Mouse (Mus musculus) kidney, postnatal 0 days (tissue): Measurements from ENCODE around the gene Pcdh19. TPM values are rescaled to one million over a fixed set of nuclear protein-coding genes. Genes with fewer than 3 reads are reported as not detected.

Source experiments
- ATAC-seq: fragments of 200-750 bp; cut with Nextera tagmentation; replicated peaks from 2 replicates; pipeline ENCODE4 v1.8.0; 2017; ENCODE audit warnings: low read depth, moderate number of reproducible peaks, moderate TSS enrichment, moderate library complexity; ENCODE audit not compliant: low FRiP score
- DNase-seq: peaks from one replicate; pipeline ENCODE4 v3.0.0-alpha.2; 2016; ENCODE audit warnings: low spot score
- H3K27ac ChIP-seq: fragments of 300-500 bp; sonication (generic); 2 replicates; pipeline ENCODE4 v1.5.1; 2014; ENCODE audit warnings: mild to moderate bottlenecking
- H3K27me3 ChIP-seq: fragments of 300-500 bp; sonication (generic); 2 replicates; pipeline ENCODE4 v1.6.1; 2014; ENCODE audit warnings: low read length, mixed read lengths; ENCODE audit not compliant: insufficient read depth
- H3K36me3 ChIP-seq: fragments of 300-500 bp; sonication (generic); 2 replicates; pipeline ENCODE4 v1.6.1; 2014; ENCODE audit warnings: low read length, mixed read lengths; ENCODE audit not compliant: insufficient read depth
- H3K4me1 ChIP-seq: fragments of 300-500 bp; sonication (generic); replicated peaks from 2 replicates; pipeline ENCODE4 v1.6.1; 2014; ENCODE audit warnings: antibody characterized with exemption, low read length, mixed read lengths; ENCODE audit not compliant: insufficient read depth
- H3K4me2 ChIP-seq: fragments of 300-500 bp; sonication (generic); 2 replicates; pipeline ENCODE4 v1.6.1; 2014; ENCODE audit warnings: mild to moderate bottlenecking, low read length, moderate library complexity, mixed read lengths
- H3K4me3 ChIP-seq: fragments of 300-500 bp; sonication (generic); replicated peaks from 2 replicates; pipeline ENCODE4 v1.5.1; 2014; ENCODE audit warnings: low read depth, low read length
- H3K9ac ChIP-seq: fragments of 300-500 bp; sonication (generic); 2 replicates; pipeline ENCODE4 v1.6.1; 2014; ENCODE audit warnings: low read depth, low read length
- H3K9me3 ChIP-seq: fragments of 300-500 bp; sonication (generic); replicated peaks from 2 replicates; pipeline ENCODE4 v1.6.1; 2016; ENCODE audit warnings: low read length, inconsistent platforms, mixed read lengths
- CTCF ChIP-seq: IDR thresholded peaks from 2 replicates; pipeline ENCODE4 v1.5.1; 2016; ENCODE audit warnings: antibody characterized with exemption, low read depth, mild to moderate bottlenecking, moderate library complexity
- WGBS: fragments of 180-500 bp; shearing (Covaris S2); extraction: QIAGEN DNeasy Blood & Tissue Kit; methylation state at CpG from one replicate; pipeline ENCODE4 v1.1.7; 2014; 5-methylcytosine and 5-hydroxymethylcytosine counted together
- polyA plus RNA-seq: library from polyadenylated mRNA; unstranded; fragments of >200 nt; fragmentation: Nextera tagmentation; extraction: Ambion mirVana; gene quantifications from 2 replicates; pipeline ENCODE4 v1.2.1, GENCODE M21; 2015

Pcdh19 gene
- polyA plus RNA-seq, 1 experiment from 2014 or later: 2.0 TPM

DNA sequence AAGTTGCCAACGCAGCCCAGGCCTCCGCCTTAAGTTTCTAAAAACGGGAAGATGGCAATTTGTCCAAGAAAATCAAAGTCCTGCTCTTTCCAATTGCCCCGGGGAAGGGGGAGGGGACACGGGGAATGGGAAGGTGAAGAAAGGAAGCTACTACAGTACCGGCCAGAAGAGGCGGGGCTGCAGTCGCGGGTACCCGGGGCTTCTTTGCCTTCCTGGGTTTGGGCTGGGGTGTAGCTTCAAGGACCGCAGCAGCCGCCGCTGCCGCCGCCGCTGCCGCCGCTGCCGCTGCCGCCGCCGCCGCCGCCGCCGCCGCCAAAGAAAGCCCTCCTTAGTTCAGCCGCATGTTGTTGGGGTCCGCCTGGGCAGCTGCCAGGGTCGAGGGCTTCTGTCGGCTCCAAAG lies 631 bp downstream of the Pcdh19 start:
- ATAC-seq: no peak
- Histone ChIP-seq H3K27ac (no peak overlapping the region), H3K4me2 (peak overlapping the region; percentile 79), H3K9ac (peak overlapping the region; percentile 37; the same call in 1 of the 2 replicates), H3K36me3 (no peaks in the 10 kb centered on the region), H3K4me3 (peak overlapping the region; percentile 51), H3K4me1 (no peaks in the 10 kb centered on the region), H3K27me3 (no peaks in the 10 kb centered on the region), H3K9me3 (no peaks in the 10 kb centered on the region)
- 37% methylated on average over 28 of the region's 31 CpGs for WGBS
- no peak for TF ChIP-seq CTCF
- no peak for DNase-seq

GRCm38 (mm10) chrX:133687666-133688151 lies 1.1 kb downstream of the Pcdh19 start:
- H3K9ac ChIP-seq: peak overlapping the region; percentile 27; the same call in 1 of the 2 replicates
- H3K36me3 ChIP-seq: no peaks in the 10 kb centered on the region
- ATAC-seq: peak; percentile 41
- H3K4me2 ChIP-seq: peak overlapping the region; percentile 79
- DNase-seq: no peak
- no peaks in the 10 kb centered on the region for H3K4me1 ChIP-seq
- WGBS: 35% methylated on average over 36 of the region's 37 CpGs
- H3K4me3 ChIP-seq: peak overlapping the region; percentile 51
- no peaks in the 10 kb centered on the region for H3K27me3 ChIP-seq
- no peaks in the 10 kb centered on the region for H3K9me3 ChIP-seq
- H3K27ac ChIP-seq: no peak overlapping the region
- no peak for TF ChIP-seq CTCF

GRCm38 (mm10) chrX:133686533-133687311 lies 2.1 kb downstream of the Pcdh19 start:
- Histone ChIP-seq H3K9ac (0 out of 2 replicates have a peak overlapping the region, but pooled peaks have one; percentile 27), H3K36me3 (no peaks in the 10 kb centered on the region), H3K4me2 (peak overlapping the region; percentile 79), H3K4me3 (peak overlapping the region; percentile 51), H3K4me1 (no peaks in the 10 kb centered on the region), H3K27ac (no peak overlapping the region), H3K27me3 (no peaks in the 10 kb centered on the region), H3K9me3 (no peaks in the 10 kb centered on the region)
- no peak for TF ChIP-seq CTCF
- WGBS: 34% methylated on average over 55 of the region's 55 CpGs
- ATAC-seq (0 out of 2 replicates have a peak, but pooled peaks have one; percentile 3), DNase-seq (no peak)

GRCm38 (mm10) chrX:133685572-133685971 lies 3.2 kb downstream of the Pcdh19 start:
- Histone ChIP-seq H3K27ac (no peak overlapping the region), H3K4me3 (no peak overlapping the region), H3K9ac (no peak overlapping the region), H3K9me3 (no peaks in the 10 kb centered on the region), H3K36me3 (no peaks in the 10 kb centered on the region), H3K4me1 (no peaks in the 10 kb centered on the region), H3K27me3 (no peaks in the 10 kb centered on the region), H3K4me2 (peak overlapping the region; percentile 79; the same call in 1 of the 2 replicates)
- DNase-seq (no peak), ATAC-seq (no peak)
- no peak for TF ChIP-seq CTCF
- WGBS: 62% methylated on average over 12 of the region's 12 CpGs

DNA sequence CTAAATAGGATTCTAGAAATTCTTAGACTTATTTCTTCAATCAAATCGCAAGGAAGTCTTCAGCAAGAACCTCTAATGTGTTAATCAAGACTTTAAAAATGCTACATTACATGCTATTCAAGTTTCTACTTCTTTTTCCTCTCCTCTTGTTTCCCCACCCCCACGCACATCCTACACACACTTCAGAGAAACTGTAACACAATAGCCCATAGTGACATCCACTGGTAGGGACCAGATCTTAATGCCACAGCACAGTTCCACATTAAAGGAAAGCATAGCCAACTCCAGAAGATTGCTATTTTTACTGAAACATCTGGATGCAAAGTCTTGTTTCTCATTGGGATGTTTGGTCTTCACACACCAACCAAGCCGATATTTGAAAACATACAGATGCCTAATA lies 4.8 kb downstream of the Pcdh19 start:
- no peak for TF ChIP-seq CTCF
- H3K27ac ChIP-seq: no peak overlapping the region
- no peak overlapping the region for H3K9ac ChIP-seq
- H3K4me3 ChIP-seq: no peak overlapping the region
- H3K36me3 ChIP-seq: no peaks in the 10 kb centered on the region
- no peak for DNase-seq
- no peaks in the 10 kb centered on the region for H3K27me3 ChIP-seq
- no peak overlapping the region for H3K4me2 ChIP-seq
- no peaks in the 10 kb centered on the region for H3K9me3 ChIP-seq
- 57% methylated on average over 3 of the region's 3 CpGs for WGBS
- ATAC-seq: no peak
- H3K4me1 ChIP-seq: no peaks in the 10 kb centered on the region

DNA sequence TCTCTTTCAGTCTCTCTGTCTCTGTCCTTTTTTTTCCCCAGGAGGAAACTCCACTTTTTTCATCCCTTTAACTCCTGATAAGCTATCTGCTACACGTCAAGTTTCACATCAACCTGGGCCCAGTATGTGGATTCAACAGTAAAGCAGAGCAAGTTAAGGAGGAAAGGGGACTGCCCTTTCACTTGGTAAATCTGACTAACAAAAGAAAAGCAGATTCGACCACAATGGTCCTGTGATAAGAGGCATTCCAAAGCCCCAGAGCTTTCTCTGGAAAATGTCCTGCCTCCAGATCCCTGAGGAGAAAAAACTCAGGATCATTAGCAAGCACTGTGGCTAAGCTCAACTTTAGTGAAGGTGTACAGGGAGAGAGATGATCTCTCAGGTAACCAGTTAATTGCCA lies 13.7 kb downstream of the Pcdh19 start:
- TF ChIP-seq CTCF: no peak
- H3K4me2 ChIP-seq: no peak overlapping the region
- WGBS: 24% methylated on average over 2 of the region's 2 CpGs

More for the DNA sequence above, 13.7 kb downstream of the Pcdh19 start:
- Histone ChIP-seq H3K4me1 (no peaks in the 10 kb centered on the region), H3K27ac (no peak overlapping the region), H3K9ac (no peak overlapping the region), H3K9me3 (no peaks in the 10 kb centered on the region), H3K27me3 (no peaks in the 10 kb centered on the region), H3K4me3 (no peak overlapping the region), H3K36me3 (no peaks in the 10 kb centered on the region)
- DNase-seq: no peak
- ATAC-seq: no peak
